Mouse (Mus musculus) naive thymus-derived CD4-positive, alpha-beta T cell, adult 2 months (primary cell): Measurements from ENCODE around the gene Tmem29.
"Not testable (repeated sequence)": the region's sequence is repeated elsewhere in the genome, so short reads cannot be mapped to it uniquely, and the experiment has no call there.

Source experiments
- DNase-seq: peaks from one replicate; pipeline ENCODE4 v3.0.0-alpha.2; 2011; ENCODE audit warnings: low read depth

The Tmem29 gene

DNA sequence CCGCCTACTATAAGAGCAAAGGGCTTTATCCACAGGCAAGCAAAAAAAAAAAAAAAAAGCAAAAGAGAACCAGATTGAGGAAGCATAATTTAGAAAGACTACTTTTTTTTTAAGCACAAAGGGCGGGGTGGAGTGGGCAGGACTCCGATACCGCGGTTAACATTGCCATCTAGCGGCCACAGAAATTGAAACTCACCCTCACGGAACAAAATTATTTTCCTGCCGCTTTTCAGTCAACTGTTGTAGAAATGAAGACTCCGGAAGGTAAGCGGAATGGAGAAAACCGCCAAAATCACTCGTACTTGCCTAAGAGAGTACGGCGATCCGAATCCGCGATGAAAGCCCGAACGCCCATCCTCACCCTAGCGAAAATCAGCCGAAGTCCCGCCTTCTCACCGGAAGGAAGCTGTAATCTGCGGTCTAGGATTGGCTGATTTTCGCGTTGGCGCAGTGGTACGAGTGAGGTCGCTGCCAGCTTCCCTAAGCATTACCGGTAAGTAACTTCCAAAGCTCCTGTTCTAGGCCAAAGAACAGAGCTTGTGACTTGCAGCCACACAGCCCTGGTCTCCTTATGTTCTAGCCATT, at the start of gene Tmem29:
TSS of gene Tmem29 (minus strand) at position 389 of the 585 bp plus-strand sequence.
- peak; percentile 90 for DNase-seq

DNA sequence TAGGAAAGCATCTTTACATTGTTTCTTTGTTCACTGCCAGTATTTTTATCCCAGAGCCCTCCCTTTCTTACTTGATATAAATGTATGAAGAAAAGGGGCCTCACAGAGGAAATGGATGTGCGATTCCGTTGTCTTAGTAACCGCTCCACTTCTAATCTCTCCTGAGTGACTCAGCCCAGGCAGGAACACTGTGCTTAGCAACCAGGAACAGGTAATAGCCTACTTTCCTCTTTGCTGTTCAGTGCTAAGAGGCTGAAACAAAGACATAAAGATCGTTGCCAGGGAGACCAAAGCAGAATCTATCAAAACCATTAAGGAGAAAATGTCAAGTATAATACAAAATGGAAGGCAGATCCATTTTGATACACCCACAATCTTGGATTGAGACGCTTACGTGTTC, 49.7 kb upstream of the Tmem29 start:
- DNase-seq, result no peak

DNA sequence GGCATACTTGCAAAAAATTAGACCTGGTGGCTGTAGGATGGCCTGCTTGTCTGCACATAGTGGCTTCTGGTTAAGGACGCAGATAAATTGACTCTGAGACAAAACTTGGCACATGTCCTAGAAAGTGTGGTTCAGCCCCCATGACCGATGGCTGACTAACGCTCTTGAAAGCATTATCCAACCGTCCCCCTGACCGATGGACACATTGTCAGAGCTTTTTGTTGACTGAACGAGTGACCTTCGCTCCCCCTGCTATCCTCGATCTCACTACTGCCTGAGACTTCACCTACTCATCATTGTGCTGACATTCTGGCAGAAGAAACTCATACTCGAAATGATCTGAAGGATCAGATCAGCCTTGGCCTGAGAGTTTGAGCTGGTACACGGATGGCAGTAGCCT, 28.9 kb upstream of the Tmem29 start:
- DNase-seq, result not testable (repeated sequence)

DNA sequence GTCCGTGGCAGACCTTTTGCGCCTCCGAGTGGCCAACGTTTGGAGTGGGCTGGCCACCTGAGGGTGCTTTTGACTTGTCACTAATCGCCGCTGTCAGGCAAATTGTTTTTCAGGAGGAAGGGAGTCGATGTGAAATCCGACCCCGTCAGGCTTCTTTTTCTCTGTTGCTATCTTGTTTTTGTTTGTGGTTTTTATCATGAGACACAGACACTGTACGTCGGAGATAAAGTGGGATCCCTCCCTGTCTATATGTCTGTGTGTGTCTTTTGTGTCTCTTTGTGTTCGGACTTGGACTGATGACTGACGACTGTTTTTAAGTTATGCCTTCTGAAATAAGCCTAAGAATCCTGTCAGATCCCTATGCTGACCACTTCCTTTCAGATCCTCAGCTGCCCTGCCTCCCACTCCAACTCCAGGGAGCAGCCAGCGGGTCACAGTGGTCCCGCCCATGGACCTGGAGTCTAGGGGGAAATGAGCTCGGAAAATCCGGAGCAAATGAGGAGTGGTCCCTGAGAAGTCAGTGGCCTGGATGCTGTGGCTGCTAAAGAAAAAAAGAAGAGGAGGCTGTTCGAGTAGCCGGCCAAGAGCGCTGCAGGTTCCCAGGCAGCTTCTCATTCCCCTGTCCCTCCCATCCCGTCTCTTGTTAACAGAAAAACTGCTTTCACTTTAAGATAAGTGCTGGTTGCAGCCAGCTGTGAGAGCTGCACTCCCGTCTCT, 27.5 kb upstream of the Tmem29 start:
- not testable (repeated sequence) for DNase-seq

DNA sequence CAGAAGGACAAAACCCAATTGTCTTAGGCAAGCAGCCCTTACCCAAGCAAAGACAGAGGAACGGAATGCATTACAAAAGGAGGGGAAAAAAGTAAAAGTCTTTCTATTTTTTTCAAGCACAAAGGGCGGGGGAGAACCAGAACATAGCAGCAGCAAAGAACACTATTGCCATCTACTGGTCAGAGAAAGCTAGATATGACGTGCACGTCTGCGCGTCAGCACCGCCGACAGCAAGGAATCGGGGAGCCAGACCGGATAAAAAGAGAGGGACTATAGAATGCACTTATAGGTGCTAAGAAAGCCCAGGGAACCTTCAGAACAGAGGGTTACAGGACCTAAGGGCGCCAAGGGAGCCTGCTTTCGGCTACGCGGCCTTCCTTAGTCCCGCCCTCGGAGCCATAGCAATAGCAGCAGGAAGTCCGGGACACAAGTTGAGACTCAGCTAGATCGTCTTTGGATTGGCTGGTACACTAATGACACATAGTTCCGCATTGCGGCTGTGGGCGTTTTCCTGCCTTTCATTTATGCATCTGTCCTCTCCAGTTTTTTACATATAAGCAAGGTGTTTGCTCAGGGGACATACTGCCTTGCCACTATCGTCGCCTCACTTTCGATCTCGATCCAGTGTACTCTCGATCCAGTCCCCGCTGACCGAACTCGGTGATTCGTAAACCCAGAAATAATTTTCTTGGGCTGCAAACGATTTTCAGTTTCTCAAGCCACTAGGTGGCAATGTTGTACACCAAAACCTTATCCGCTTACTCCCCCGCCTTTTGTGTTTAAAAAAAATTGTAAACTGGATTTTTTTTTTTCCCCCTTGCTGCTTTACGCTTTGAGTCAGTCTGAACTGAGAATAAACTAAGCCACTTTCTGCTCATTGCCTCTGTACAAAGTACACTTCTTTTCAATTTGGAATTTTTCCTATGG, 19.2 kb upstream of the Tmem29 start:
- DNase-seq, result peak; percentile 92

DNA sequence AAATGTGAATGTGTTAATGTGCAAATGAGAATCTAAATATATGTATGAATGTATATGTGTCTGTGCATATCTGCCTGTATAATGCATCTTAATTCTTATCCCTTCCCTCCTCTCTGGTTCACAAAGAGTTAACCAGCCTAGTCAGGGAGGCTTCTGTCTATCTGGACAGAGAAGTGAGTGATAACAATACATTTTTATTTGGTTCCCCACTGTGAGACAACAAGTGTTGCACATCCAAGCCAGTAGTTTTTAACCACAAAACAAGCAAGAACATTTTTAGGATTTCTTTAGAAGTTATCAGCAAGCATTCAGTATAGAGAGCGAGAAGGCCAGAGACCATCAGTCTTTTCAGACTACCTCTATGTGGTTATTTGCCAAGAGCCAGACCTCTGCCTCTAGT, 12.5 kb upstream of the Tmem29 start:
- no peak for DNase-seq

DNA sequence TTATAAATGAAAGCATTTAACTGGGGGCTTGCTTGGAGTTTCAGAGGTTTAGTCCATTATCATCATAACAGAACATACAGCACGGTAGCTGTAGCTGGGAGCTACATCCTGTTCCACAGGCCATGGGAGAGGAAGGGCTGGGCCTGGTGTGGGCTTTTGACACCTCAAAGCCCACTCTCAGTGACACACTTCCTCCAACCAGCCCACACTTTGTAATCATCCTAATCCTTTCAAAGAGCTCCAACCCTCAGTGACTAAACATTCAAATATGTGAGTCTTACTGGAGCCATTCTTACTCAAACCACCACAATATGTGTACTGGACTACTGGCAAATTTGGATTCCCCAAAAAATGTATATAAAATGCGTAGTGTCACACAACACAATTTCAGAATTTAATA, 9.3 kb upstream of the Tmem29 start:
- DNase-seq, result no peak

DNA sequence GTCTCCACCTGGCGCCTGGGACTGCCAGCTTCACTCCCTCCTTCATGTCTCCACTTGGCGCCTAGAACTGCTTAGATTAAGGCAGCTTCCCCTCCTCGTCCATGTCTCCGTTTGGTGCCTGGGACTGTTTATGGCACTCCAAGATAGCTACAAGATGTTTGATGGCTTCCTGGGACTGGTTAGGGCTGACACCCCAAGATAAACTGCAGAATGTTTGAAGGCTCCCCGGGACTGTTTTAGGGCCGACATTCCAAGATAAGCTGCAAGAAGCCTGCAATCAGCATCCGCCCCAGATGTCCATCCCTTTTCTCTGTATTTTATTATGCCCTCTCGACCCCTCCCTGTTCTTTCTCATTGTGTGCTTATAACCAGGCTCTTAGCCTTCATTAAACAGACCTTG, 7.9 kb upstream of the Tmem29 start:
- DNase-seq, result not testable (repeated sequence)

- no peak for DNase-seq
Measured at GRCm38 (mm10) chrX:150460143-150460542, 1.2 kb upstream of the Tmem29 start.

DNA sequence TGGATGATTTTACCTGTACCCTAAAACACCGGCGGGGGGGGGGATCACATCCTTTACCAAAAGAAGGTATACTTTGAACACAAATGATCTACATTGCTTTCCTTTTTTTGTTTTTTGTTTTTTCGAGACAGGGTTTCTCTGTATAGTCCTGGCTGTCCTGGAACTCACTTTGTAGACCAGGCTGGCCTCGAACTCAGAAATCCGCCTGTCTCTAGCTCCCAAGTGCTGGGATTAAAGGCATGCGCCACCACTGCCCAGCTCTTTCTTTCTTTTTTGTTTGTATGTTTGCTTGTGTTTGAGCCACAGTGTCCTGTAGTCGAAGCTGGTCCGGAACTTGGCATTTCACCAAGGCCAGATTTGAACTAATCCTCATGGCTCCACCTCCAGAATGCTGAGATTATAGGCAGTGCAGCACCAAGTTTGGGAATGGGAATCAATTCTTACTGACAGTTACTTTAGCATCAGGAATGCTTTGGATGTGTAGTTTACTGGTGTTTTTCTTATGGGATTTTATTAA, 515 bp upstream of the Tmem29 start:
- DNase-seq, result no peak

GRCm38 (mm10) chrX:150458136-150458535, 818 bp downstream of the Tmem29 start:
- DNase-seq, result peak; percentile 4

DNA sequence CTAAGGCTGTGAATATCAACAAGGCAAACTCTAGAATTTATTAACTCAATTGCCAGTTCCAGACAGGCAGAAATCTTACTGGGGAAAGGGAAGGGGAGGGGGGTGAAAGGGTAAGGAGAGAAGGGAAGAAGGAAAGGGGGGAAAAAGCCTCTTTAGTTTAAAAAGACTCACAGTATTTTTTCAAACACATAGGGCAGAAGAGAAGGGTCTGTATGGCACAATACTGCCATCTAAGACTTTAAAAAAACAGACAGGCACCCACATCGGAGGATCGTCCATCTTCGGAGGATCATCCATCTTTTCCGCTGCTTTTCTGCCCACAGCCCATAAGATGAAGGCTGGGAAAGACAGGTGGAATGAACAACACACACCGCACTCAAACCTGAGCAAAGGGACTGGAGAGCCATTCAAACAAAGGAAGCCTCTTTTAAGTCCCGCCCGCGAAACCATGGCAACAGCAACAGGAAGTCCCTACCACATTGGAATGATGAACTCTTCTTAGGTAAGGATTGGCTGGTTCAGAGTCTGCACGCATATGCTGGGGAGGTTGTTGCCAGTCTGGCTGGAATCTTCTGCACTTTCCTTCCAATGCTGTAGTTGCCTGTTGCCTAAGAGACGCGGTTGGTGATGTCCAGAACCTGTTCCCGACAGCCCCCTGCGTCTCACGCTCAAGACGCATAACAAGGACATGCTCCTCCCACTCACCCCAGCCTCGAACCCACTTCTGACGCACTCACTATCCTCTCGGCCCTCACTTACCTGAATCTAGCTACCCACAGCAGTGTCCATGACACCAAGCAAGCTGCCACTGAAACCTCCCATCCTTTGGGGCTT, 18.2 kb downstream of the Tmem29 start:
- peak; percentile 76 for DNase-seq

DNA sequence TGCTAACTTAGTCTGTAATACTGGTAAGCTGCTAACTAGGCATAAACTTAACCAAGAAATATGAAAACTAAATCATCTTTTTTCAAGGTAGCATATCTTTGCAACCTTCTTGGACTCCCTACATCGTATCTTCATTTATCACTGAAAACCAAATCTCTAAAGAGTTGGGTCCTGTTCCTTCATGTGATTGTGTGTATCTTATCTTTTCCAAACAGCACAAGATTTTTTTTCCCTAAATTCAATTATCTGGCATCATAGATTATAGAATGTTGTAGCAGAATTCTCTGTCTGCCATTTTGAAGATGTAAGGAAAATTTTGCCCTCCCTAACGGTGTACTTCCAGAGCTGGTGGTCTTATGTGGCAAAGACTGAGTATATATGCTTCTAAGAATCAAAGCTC, 22.6 kb downstream of the Tmem29 start:
- no peak for DNase-seq

DNA sequence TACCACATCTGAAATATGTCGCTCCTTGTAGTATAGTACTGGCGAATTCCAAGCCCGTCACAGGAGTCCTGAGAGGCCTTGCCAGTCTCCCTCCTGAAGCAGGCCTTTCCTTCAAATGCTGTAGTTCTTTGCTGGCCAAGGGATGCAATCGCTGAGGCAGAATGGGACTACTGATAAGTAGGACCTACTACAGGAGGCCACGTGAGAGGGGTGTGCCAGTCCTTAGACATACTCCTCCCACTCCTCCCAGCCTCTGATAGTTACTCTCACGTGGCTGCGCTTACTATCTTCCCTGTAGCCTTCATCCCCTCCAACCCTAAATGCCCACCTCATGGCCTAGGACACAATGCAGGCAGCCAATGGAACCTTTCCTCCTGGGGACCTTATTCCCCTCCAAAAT, 23.6 kb downstream of the Tmem29 start:
- no peak for DNase-seq

- no peak for DNase-seq
Measured at GRCm38 (mm10) chrX:150413505-150413904, 45.4 kb downstream of the Tmem29 start.
